Mouse (Mus musculus) megakaryocyte, embryonic 14.5 days (primary cell): ENCODE results near the gene Smim20.

Experiments
- FLI1 ChIP-seq: IDR thresholded peaks from 2 replicates; pipeline ENCODE4 v1.6.1; 2012; ENCODE audit warnings: low read length, inconsistent platforms, mixed read lengths
- GATA1 ChIP-seq: IDR thresholded peaks from 3 replicates; pipeline ENCODE4 v1.6.1; 2012; ENCODE audit warnings: mixed read lengths, low read length, inconsistent platforms, borderline replicate concordance

GRCm38 (mm10) chr5:53236749-53237148, 30.1 kb upstream of the Smim20 start:
- TF ChIP-seq GATA1 (no peak), FLI1 (no peak)
